Mouse (Mus musculus) megakaryocyte, adult 5-6 weeks (primary cell): ENCODE results near the gene Tceal1. TPM values are rescaled to one million over a fixed set of nuclear protein-coding genes. Genes with fewer than 3 reads are reported as not detected.

ENCODE experiments used
- ATAC-seq: 2 replicates; pipeline ENCODE4 v1.8.0; 2016; ENCODE audit warnings: mild to moderate bottlenecking, inconsistent platforms; ENCODE audit not compliant: poor library complexity, severe bottlenecking
- total RNA-seq, 2 experiments: library from RNA; stranded (forward) in 1 of 2; stranded (reverse) in 1 of 2; fragments of 153-499, 151-499 nt in 1 of 2; fragments of 221-1000, 200-1000 nt in 1 of 2; gene quantifications; 2 replicates each; pipeline versions ENCODE4 v1.2.3 to v1.2.4; 2015 to 2017

Gene Tceal1
- total RNA-seq, 2 experiments from 2014 or later = 0.11 TPM; not detected in 1

- no peak for ATAC-seq
These were observed 36.9 kb downstream of the Tceal1 start for GRCm38 (mm10) chrX:136744663-136745062.

DNA sequence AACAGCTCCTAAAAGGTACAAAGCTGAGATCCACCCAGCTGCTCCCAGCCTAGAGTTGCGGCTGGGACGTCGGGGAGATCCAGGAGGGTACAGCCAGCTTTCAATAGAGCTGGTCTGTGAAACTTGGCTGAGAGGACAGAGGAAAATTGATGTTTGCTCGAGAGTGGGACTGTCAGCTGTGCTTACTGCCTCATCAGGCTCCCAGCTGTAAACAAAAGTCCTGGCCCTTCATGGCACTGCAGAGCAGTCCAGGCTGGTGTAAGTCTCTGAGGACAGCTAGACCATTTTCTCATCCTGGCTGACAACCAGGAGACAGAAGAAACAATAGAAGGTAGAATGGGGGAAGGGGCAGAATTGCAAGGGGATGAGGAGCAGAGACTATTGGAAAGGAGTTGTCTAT lies 41.5 kb downstream of the Tceal1 start:
- no peak for ATAC-seq

DNA sequence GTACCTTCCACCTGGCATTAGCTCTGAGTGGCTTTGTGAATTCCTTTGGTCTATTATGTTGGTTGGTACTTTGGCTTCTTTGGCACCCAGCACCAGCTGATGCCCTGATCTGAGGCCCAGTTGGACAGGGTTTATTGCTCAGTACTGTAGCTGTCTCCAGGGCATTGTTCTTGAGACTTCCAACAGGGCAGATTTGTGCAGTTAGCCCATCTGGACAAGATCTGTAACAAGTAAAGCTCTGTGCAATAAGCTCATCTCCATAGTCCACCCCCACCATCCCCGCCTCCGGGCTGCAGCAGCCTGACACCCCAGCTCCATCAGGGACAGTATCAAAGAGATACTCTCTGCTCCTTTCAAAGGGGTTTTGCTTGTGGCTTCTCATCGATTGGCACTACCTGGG lies 47.7 kb downstream of the Tceal1 start:
- no peak for ATAC-seq

Other genes with a start within 250 kb of the Tceal1 start
- not detected in 2 replicates for gene Kir3dl1, start 190.0 kb upstream of the Tceal1 start, total RNA-seq (2015)
- not detected in 2 replicates for gene Kir3dl1, start 190.0 kb upstream of the Tceal1 start, total RNA-seq (2017)
- not detected in 2 replicates for gene Kir3dl2, start 163.9 kb upstream of the Tceal1 start, total RNA-seq (2015)
- gene Kir3dl2, start 163.9 kb upstream of the Tceal1 start, total RNA-seq (2017) = not detected in 2 replicates
- not detected in 2 replicates for gene Tceal3, start 117.1 kb upstream of the Tceal1 start, total RNA-seq (2015)
- gene Tceal3, start 117.1 kb upstream of the Tceal1 start, total RNA-seq (2017) = 0.22 TPM in 1 of 2 replicates, not detected in the other
- 95.1 and 96.8 TPM in 2 replicates for gene Morf4l2, start 35.7 kb downstream of the Tceal1 start, total RNA-seq (2015)
- gene Morf4l2, start 35.7 kb downstream of the Tceal1 start, total RNA-seq (2017) = 258 and 278 TPM in 2 replicates
- not detected in 2 replicates for gene Glra4, start 72.2 kb downstream of the Tceal1 start, total RNA-seq (2015)
- gene Glra4, start 72.2 kb downstream of the Tceal1 start, total RNA-seq (2017) = not detected in 2 replicates
- 0.11 and 0.38 TPM in 2 replicates for gene Plp1, start 114.7 kb downstream of the Tceal1 start, total RNA-seq (2015)
- 0.08 TPM in 1 of 2 replicates, not detected in the other for gene Plp1, start 114.7 kb downstream of the Tceal1 start, total RNA-seq (2017)
- not detected in 2 replicates for gene Rab9b, start 160.8 kb downstream of the Tceal1 start, total RNA-seq (2015)
- not detected in 2 replicates for gene Rab9b, start 160.8 kb downstream of the Tceal1 start, total RNA-seq (2017)
- gene H2bfm, start 219.3 kb downstream of the Tceal1 start, total RNA-seq (2015) = not detected in 2 replicates
- not detected in 2 replicates for gene H2bfm, start 219.3 kb downstream of the Tceal1 start, total RNA-seq (2017)